Mouse (Mus musculus): ENCODE measurements around the gene Zc3h7b.
"Not testable (repeated sequence)": the region's sequence is repeated elsewhere in the genome, so short reads cannot be mapped to it uniquely, and the experiment has no call there.

Zc3h7b gene

DNA sequence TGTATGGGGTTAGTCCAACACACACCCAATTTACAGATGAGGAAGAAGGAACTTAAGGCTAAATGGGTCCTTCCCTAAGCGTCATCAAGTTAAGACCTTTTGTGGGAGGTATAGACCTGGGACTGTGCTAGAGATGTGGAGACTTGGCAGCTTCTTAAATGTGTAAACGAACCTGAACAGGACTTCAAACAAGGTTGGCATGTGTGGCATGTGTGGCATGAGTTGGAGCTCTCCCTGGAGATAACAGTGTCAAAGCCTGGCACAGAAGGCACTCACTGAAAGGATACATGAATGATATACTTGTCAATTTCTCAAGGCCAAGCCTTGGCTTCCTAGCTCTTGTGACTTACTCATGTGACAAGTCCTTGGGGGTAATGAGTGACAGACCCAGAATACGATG, 5.6 kb upstream of the Zc3h7b start:
- DNase-seq (ENCODE audit: low spot score) = no peak

GRCm38 (mm10) chr15:81739924-81740323, 4.9 kb upstream of the Zc3h7b start:
- no peak for DNase-seq (ENCODE audit: low spot score)

DNA sequence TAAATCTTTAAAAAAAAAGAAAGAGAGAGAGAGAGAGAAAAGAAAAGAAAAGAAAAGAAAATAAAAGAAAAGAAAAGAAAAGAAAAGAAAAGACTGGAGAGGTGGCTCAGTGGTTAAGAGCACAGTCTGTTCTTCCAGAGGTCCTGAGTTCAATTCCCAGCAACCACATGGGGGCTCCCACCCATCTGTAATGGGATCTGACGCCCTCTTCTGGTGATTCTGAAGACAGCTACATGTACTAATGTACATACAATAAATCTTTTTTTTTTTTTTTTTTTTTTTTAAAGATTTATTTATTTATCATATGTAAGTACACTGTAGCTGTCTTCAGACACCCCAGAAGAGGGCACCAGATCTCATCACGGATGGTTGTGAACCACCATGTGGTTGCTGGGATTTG, 2.5 kb upstream of the Zc3h7b start:
- DNase-seq (ENCODE audit: low spot score) = not testable (repeated sequence)

DNA sequence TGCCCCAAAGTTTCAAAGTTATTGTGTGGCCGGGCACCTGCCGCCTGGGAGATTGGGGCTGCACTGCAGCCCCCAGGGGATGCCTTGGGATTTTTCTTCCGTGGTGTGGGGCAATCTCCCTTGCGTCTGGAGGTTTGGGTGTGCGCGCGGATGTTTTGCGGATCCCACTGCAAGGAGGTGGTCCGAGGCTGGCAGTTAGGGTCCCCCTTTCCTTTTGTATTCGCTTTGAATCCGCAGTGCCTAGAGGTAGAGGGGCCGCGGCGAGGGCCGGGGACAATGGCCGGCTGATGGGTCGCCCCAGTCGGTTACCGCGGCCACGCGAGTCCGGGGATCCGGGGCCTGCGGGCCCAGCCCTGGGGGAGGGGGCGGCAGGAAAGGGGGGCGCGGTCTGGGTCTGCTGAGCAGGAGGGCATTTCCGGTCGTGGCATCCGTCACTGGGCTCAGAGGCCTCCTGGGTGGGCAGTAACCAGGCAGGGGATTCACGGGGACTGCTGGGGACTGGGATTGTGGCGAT, 801 bp downstream of the Zc3h7b start:
- DNase-seq (ENCODE audit: low spot score) = peak; percentile 63

DNA sequence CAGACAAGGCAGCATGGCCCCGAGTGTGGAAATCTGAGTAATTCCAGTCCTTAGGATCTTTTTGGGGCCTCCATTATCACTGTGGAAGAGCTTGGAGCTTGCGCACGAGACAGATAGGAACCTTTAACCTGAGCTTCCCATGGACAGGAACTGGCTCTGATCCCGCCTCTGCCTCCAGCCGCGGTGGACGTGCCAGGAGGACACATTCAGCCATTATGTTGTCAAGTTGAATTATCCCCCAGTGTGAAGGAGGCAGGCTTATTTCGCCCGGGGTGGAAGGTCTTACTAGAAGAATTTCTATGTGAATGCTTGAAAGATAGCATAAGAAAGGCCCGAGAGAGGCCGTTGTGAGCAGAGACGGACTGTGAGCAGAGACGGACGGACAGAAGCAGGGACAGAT, 4.9 kb downstream of the Zc3h7b start:
- no peak for DNase-seq (ENCODE audit: low spot score)

GRCm38 (mm10) chr15:81753669-81754068, 8.8 kb downstream of the Zc3h7b start:
- DNase-seq (ENCODE audit: low spot score) = no peak

- DNase-seq (ENCODE audit: low spot score) = no peak
These were observed 13.8 kb downstream of the Zc3h7b start for GRCm38 (mm10) chr15:81758701-81759100.

DNA sequence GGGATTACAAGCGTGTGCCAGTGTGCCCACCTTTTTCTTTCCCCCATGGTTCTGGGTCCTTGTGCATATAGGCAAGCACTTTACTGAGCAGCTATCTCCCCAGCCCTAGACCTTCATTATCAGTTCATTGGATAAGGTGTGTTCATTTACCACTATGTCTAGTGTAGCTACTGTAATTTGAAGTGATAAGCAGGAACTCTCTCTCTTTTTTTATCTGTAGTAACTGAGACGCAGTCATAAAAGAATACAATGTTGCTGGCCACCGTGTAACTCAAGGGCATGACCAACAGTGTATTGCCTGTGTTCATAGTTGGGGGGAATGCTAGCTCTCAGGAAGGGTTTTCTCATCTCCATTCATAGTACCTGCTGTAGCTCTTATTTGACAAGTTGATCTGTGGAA, 14.7 kb downstream of the Zc3h7b start:
- no peak for DNase-seq (ENCODE audit: low spot score)

DNA sequence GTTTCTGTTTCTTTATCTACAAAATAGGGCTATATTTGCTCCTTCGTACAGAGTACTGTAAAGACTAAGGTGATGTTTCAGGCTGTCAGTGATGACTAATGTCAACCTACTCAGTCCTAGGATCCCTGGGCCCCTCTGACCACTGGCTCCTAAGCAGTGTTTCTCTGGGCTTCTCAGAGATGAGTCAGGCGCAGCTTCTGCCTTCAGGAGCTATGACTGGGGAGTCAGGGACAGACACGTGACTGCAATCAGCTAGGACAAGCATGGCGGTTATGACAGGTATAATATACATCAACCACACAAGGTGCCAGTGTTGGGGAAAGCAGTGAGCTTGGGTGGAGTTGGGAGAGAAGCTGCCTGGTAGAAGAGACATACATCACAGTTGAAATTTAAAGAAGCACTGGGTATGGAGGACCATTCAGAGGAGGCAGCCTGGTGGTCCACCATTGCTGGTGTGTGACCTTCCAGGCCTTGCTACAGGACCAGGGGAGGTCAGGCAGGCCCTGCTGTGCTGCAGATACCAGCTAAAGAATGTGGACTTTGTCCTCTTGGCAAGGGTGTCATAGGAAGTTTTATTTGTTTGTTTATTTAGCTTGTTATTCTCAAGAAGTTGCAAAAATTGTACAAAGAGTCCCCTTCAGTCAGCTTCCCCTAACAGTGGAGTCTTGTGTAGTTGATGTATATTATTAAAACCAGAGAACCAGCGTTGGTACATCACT, 15.7 kb downstream of the Zc3h7b start:
- no peak for DNase-seq (ENCODE audit: low spot score)

GRCm38 (mm10) chr15:81761381-81761780, 16.5 kb downstream of the Zc3h7b start:
- DNase-seq (ENCODE audit: low spot score) = no peak

DNA sequence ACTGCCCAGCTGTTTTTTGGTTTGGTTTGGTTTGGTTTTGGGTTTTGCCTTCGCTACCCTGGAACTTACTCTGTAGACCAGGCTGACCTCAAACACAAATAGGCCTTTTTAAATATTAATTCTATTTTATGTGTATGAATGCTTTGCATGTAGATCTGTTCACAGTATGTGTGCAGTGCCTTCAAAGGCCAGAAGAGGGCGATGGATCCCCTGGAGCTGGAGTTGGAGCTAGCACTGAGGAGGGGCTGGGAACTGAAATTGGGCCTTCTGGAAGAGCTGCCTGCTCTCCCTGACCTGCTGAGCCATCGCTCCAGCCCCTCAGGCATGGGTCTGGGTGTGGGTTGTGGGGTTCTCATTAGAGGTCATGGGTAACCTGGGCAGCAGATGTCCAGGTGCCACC, 17.1 kb downstream of the Zc3h7b start:
- DNase-seq (ENCODE audit: low spot score) = no peak

GRCm38 (mm10) chr15:81764573-81764972, 19.7 kb downstream of the Zc3h7b start:
- DNase-seq (ENCODE audit: low spot score) = no peak

GRCm38 (mm10) chr15:81765651-81766050, 20.8 kb downstream of the Zc3h7b start:
- no peak for DNase-seq (ENCODE audit: low spot score)

DNA sequence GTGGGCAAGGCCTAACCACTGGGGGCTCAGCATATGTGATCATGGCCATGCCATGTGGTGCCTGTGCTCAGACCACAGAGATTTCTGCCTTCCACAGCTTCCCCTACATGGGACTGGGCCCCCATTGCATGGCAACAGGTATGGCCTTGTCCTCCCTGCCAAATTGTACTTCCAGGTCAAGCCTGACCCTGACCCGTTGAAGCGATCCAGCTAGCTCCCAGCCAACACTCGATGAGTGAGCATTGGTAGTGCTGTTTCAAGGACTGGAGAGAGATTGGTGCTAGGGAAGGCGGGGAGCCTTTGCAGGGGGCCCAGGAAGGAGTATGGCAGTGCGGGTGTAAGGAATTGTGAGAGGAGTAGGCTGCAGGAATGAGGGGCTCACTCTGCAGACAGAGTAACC, 21.6 kb downstream of the Zc3h7b start:
- DNase-seq (ENCODE audit: low spot score) = no peak

- DNase-seq (ENCODE audit: low spot score) = no peak
These were observed 24.2 kb downstream of the Zc3h7b start for GRCm38 (mm10) chr15:81769037-81769436.

DNA sequence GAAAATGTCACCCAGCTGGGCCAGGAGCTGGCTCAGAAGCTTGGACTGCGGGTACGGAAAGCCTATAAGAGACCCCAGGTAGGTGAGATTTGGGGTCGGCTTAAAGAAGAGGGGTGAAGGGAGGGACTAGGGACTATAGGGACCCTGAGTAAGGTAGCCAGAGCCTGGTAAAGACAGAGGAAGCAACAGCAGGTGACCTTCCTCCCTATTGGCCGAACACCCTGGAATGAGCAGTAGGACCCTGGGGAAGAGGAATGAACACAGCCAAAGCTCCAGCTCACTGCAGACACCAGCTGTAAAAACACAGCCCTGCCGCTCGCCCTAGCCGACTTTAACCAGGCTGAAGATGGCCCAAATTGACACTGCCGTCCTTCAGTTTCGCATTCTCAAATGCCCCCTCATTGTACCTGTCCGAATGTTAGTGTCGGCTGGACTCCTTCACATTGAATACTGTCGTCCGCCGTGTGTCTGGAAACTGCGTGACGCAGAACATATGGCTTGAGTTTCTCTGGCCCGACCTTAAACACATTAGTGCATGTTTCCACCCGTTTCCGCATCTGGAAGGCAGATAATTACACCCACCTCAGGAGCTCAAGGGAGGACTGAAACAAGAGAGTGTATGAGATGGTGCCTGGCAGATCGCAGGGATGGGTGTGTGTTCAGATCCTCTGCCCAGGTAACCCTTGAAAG, 27.7 kb downstream of the Zc3h7b start:
- DNase-seq (ENCODE audit: low spot score) = no peak

- no peak for DNase-seq (ENCODE audit: low spot score)
These were observed 29.8 kb downstream of the Zc3h7b start for GRCm38 (mm10) chr15:81774505-81775171.

DNA sequence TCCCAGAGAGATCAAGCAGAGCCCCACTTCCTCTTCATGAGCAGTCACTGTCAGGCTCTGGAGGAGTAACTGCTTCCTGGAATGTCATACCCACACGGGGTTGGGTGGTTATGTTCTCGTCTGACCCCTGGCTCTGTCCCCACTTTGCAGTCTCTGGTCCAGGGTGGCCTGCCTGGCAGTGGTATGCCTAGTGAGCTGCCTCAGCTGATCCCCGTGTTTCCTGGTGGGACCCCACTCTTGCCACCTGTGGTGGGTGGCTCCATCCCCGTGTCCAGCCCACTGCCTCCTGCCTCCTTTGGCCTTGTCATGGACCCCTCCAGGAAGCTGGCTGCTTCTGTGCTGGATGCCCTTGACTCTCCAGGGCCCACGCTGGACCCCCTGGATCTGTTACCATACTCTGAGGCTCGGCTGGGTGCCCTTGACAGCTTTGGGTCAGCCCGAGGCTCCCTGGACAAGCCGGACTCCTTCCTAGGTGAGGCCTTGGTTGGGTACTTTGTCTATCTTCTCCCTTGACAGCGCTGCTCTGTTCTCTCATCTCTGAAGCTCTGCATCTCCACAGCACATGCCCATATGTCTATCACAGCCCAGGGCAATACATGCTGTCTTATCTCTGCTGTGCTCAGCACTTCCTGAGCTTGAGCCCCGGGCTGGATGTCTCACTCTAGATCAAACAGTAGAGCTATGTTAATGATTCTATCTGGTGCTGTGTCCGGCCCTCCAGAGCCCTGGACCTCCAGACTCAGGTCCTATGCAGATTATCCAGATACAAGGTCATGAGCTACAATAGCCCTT, 32.0 kb downstream of the Zc3h7b start:
- DNase-seq (ENCODE audit: low spot score) = no peak

GRCm38 (mm10) chr15:81781816-81782215, 37.0 kb downstream of the Zc3h7b start:
- no peak for DNase-seq (ENCODE audit: low spot score)

GRCm38 (mm10) chr15:81784762-81785161, 39.9 kb downstream of the Zc3h7b start:
- DNase-seq (ENCODE audit: low spot score) = no peak

DNA sequence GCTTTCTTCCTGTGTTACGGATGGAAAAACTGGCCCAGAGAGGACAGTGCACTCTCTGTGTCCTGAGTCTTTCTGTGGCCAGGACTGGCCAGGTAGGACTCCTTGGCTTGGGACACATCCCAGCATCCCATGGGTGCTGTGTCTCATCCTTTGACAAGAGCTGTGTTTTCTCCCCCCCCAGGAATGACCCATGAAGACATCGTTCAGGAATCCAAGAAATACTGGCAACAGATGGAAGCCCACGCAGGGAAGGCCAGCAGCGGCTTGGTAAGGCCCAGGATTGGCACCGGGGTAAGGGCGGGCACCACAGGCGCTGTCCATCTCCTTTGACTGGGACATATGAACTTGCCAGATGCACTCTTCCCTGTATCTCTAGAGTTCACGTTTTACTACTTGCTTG, 40.8 kb downstream of the Zc3h7b start:
- DNase-seq (ENCODE audit: low spot score) = no peak

DNA sequence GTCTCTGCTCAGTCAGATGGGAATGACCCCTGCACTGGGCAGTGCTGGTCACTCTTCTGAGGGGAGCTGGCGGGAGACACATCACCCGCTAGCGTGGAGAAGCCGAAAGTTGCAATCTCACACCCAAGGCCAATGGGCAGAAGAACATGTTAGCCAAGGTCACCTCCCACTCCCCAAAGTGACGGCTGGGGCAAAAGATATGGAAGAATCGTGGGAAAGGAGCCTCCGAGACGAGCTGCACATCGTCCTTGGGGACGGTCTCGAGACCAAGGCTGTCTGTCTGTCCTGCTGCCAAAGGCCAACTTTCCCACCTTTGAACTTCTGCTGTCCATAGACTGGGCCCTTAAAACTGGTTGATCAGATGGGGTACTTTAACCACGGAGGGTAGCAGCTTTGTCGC, 42.7 kb downstream of the Zc3h7b start:
- DNase-seq (ENCODE audit: low spot score) = no peak
